Mouse (Mus musculus) small intestine, adult 2 months (tissue): ENCODE measurements around the gene Cfap54.

Experiments
- CTCF ChIP-seq: fragments of 200-500 bp; IDR thresholded peaks from 2 replicates; pipeline ENCODE4 v1.5.1; 2012; ENCODE audit warnings: low read depth, mild to moderate bottlenecking, control low read depth, inconsistent platforms, low read length, moderate library complexity, mixed read lengths; ENCODE audit not compliant: insufficient replicate concordance, insufficient read length; ENCODE audit errors: extremely low read depth
- POLR2A ChIP-seq: fragments of 200-500 bp; IDR thresholded peaks from 2 replicates; pipeline ENCODE4 v1.6.1; 2012; ENCODE audit warnings: low read depth, mild to moderate bottlenecking, control low read depth, inconsistent platforms, low read length, moderate library complexity

DNA sequence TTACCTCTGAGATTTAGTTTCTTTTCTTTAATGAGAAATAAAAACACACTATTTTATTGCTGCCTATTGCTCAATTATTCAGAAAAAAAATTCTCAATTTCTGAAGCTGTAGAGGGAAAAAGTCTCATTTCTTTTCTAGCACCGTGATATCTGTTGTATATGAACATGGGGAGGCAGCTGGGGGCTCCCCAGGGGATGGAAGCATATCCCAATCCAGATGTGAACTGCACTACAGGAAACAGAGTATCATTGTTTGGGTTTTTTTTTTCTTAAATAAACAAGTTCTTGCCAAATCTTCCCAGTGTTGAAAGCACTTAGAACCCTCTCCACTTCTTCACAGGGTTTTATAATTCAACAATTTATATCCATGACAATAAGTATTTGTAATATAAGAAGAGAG, 151.4 kb downstream of the Cfap54 start:
- TF ChIP-seq CTCF (no peak), POLR2A (no peak)
